Mouse (Mus musculus) bone marrow, adult 2 months (tissue): Measurements from ENCODE around the gene Snx21.
"Not testable (repeated sequence)": the region's sequence is repeated elsewhere in the genome, so short reads cannot be mapped to it uniquely, and the experiment has no call there.

Source experiments
- CTCF ChIP-seq: fragments of 200-500 bp; IDR thresholded peaks from 2 replicates; pipeline ENCODE4 v1.5.1; 2011; ENCODE audit warnings: low read length, control low read depth; ENCODE audit not compliant: control insufficient read depth, insufficient read depth
- POLR2A ChIP-seq: fragments of 200-500 bp; IDR thresholded peaks from 2 replicates; pipeline ENCODE4 v1.6.1; 2011; ENCODE audit warnings: low read depth, mild to moderate bottlenecking, control low read depth, low read length, borderline replicate concordance; ENCODE audit not compliant: control insufficient read depth

DNA sequence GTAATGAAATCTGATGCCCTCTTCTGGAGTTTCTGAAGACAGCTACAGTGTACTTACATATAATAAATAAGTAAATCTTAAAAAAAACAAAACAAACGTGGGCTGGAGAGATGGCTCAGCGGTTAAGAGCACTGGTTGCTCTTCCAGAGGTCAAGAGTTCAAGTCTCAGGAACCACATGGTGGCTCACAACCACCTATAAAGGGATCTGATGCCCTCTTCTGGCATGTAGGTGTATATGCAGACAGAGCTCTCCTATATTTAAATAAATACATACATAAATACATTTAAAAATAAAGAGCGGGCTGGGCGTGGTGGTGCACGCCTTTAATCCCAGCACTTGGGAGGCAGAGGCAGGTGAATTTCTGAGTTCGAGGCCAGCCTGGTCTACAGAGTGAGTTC lies 12.9 kb downstream of the Snx21 start:
- not testable (repeated sequence) for TF ChIP-seq CTCF, POLR2A
